Mouse (Mus musculus) neural tube, embryonic 14.5 days (tissue): ENCODE data around the gene Gm37240. TPM values are rescaled to one million over a fixed set of nuclear protein-coding genes. Genes with fewer than 3 reads are reported as not detected.

Experiments used
- ATAC-seq: fragments of 200-750 bp; cut with Nextera tagmentation; 2 replicates; pipeline ENCODE4 v1.8.0; 2017; ENCODE audit warnings: low read depth, mild to moderate bottlenecking, moderate TSS enrichment, moderate library complexity
- H3K27ac ChIP-seq: fragments of 300-500 bp; sonication (generic); 2 replicates; pipeline ENCODE4 v1.5.1; 2014; ENCODE audit warnings: low read depth, mild to moderate bottlenecking, control low read depth, low read length, moderate library complexity, mixed read lengths
- H3K27me3 ChIP-seq: fragments of 300-500 bp; sonication (generic); 2 replicates; pipeline ENCODE4 v1.6.1; 2014; ENCODE audit warnings: low read length; ENCODE audit not compliant: control insufficient read depth, insufficient read depth
- H3K36me3 ChIP-seq: fragments of 300-500 bp; sonication (generic); 2 replicates; pipeline ENCODE4 v1.6.1; 2014; ENCODE audit warnings: low read length, mixed read lengths; ENCODE audit not compliant: control insufficient read depth, insufficient read depth
- H3K4me1 ChIP-seq: fragments of 300-500 bp; sonication (generic); 2 replicates; pipeline ENCODE4 v1.6.1; 2014; ENCODE audit warnings: low read length; ENCODE audit not compliant: control insufficient read depth, insufficient read depth
- H3K4me2 ChIP-seq: fragments of 300-500 bp; sonication (generic); 2 replicates; pipeline ENCODE4 v1.6.1; 2014; ENCODE audit warnings: mild to moderate bottlenecking, low read depth, low read length, control low read depth
- H3K4me3 ChIP-seq: fragments of 300-500 bp; sonication (generic); 2 replicates; pipeline ENCODE4 v1.5.1; 2014; ENCODE audit warnings: low read depth, low read length, control low read depth, mixed read lengths
- H3K9ac ChIP-seq: fragments of 300-500 bp; sonication (generic); replicated peaks from 2 replicates; pipeline ENCODE4 v1.6.1; 2014; ENCODE audit warnings: low read depth, mild to moderate bottlenecking, control low read depth, low read length, mixed read lengths
- H3K9me3 ChIP-seq: fragments of 300-500 bp; sonication (generic); 2 replicates; pipeline ENCODE4 v1.6.1; 2016; ENCODE audit warnings: low read length; ENCODE audit not compliant: control insufficient read depth
- WGBS: fragments of 180-500 bp; shearing (Covaris S2); extraction: QIAGEN DNeasy Blood & Tissue Kit; methylation state at CpG from one replicate; pipeline ENCODE4 v1.1.7; 2014; 5-methylcytosine and 5-hydroxymethylcytosine counted together
- polyA plus RNA-seq: library from polyadenylated mRNA; unstranded; fragments of >200 nt; fragmentation: Nextera tagmentation; extraction: Ambion mirVana; gene quantifications from 2 replicates; pipeline ENCODE4 v1.2.1, GENCODE M21; 2014

Gm37240 gene
- polyA plus RNA-seq, 1 experiment from 2014 or later = not detected

- Histone ChIP-seq H3K9me3 (no peaks in the 10 kb centered on the region), H3K9ac (no peak overlapping the region), H3K4me3 (no peak overlapping the region), H3K27me3 (no peaks in the 10 kb centered on the region), H3K4me1 (peaks cover 19% of the 10 kb centered on the region), H3K4me2 (no peak overlapping the region), H3K27ac (no peak overlapping the region), H3K36me3 (no peaks in the 10 kb centered on the region)
- WGBS = 82% methylated on average over 1 of the region's 1 CpGs
- ATAC-seq = no peak
Observed at GRCm38 (mm10) chr3:84816951-84817350, 1070.4 kb downstream of the Gm37240 start.

GRCm38 (mm10) chr3:84815461-84815860 lies 1071.9 kb downstream of the Gm37240 start:
- Histone ChIP-seq H3K27ac (peak overlapping the region; percentile 90), H3K36me3 (no peaks in the 10 kb centered on the region), H3K4me2 (peak overlapping the region; percentile 95), H3K27me3 (no peaks in the 10 kb centered on the region), H3K9ac (peak overlapping the region; percentile 87), H3K4me1 (peaks cover 19% of the 10 kb centered on the region), H3K4me3 (peak overlapping the region; percentile 97), H3K9me3 (no peaks in the 10 kb centered on the region)
- ATAC-seq = 0 out of 2 replicates have a peak, but pooled peaks have one; percentile 8
- WGBS = 0% methylated on average over 29 of the region's 29 CpGs

DNA sequence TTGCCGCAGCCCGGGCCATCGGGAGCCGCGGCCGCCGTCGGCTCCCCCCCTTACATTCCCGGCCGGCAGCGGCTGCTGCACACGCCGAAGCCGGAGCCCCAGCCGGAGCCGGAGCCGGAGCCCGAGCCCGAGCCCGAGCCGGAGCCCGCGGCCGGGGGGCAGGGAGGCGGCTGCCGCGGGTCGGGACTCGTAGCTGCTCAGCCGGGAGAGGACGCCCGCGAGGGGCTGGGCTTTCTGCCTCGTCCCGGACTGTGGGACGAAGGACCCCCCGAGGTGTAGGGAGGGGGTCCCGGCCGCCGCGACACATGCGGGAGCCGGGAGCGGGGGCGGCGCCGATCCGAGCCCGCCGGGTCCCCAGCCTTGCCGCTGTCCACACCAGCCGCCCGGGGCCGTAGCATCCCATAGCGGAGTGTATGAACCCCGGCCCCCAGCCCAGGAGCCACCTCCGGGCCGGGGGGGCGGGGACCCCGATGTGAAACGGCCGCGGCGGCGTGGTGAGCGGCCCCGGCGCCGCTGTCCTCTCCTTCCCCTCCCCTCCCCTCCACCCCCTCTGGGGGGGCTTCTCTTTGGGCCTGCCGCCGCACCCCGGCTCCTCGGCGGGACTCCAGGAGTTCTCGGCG lies 1072.4 kb downstream of the Gm37240 start, which contains the start of gene Fbxw7:
Gene Fbxw7, plus strand, starts transcription at position 507 of the 620 bp plus-strand sequence.
- Histone ChIP-seq H3K4me2 (peak within 1 kb of the TSS; percentile 95), H3K27me3 (no peaks in the 10 kb centered on the region), H3K9ac (peak within 1 kb of the TSS; percentile 87), H3K27ac (peak within 1 kb of the TSS; percentile 90), H3K9me3 (no peaks in the 10 kb centered on the region), H3K4me1 (peaks cover 19% of the 10 kb centered on the region), H3K36me3 (no peaks in the 10 kb centered on the region), H3K4me3 (peak within 1 kb of the TSS; percentile 97)
- WGBS = under 1% methylated on average over 47 of the region's 76 CpGs
- no peak; the same call in 1 of the 2 replicates for ATAC-seq

- WGBS = 1% methylated on average over 45 of the region's 60 CpGs
Observed at GRCm38 (mm10) chr3:84814157-84814761, 1073.1 kb downstream of the Gm37240 start.

DNA sequence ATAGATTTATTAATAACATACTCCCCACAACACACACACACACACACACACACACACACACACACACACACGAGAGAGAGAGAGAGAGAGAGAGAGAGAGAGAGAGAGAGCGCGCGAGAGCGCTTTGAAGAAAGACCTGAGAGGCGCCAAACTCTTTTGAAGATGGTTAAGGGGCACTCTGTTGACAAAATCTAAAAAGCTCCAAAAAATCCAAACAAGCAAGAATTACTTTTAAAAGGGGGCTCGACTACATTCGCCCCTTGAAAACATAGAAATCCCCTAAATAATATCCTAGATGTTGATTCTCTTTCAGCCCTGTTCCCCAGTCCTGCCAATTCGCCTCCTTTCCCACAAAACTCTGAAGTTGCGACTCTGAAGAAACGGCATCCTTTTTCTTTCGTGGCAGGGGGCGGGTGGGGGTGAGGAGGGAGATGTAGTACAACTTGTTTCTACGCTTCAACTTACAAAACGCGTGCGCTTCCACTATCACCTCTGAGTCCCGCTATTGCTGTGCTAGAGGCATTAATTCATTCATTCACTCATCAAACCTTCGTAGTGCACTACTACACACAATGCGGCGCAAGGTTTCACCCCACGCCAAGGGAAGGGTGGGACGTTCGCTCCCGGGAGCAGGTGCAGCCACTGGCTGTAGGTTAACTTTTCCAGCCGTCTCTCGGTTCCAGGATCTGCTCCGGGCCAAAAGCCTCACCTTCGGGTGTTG lies 1073.7 kb downstream of the Gm37240 start:
- no peaks in the 10 kb centered on the region for H3K27me3 ChIP-seq
- peak overlapping the region; percentile 56 for H3K4me2 ChIP-seq
- H3K27ac ChIP-seq = peak overlapping the region; percentile 90
- H3K36me3 ChIP-seq = no peaks in the 10 kb centered on the region
- ATAC-seq = peak; percentile 48
- under 1% methylated on average over 29 of the region's 29 CpGs for WGBS
- H3K9ac ChIP-seq = peak overlapping the region; percentile 72
- no peaks in the 10 kb centered on the region for H3K9me3 ChIP-seq
- H3K4me1 ChIP-seq = peaks cover 19% of the 10 kb centered on the region
- peak overlapping the region; percentile 97 for H3K4me3 ChIP-seq

More at GRCm38 (mm10) chr3:84814157-84814761, 1073.1 kb downstream of the Gm37240 start:
- peak overlapping the region; percentile 95 for H3K4me2 ChIP-seq
- H3K9ac ChIP-seq = peak overlapping the region; percentile 87
- peaks cover 19% of the 10 kb centered on the region for H3K4me1 ChIP-seq
- peak overlapping the region; percentile 90 for H3K27ac ChIP-seq
- H3K27me3 ChIP-seq = no peaks in the 10 kb centered on the region
- H3K9me3 ChIP-seq = no peaks in the 10 kb centered on the region
- no peaks in the 10 kb centered on the region for H3K36me3 ChIP-seq
- ATAC-seq = peak; percentile 98
- peak overlapping the region; percentile 97 for H3K4me3 ChIP-seq

GRCm38 (mm10) chr3:84810803-84811202 lies 1076.5 kb downstream of the Gm37240 start:
- Histone ChIP-seq H3K4me3 (no peak overlapping the region), H3K36me3 (no peaks in the 10 kb centered on the region), H3K4me2 (no peak overlapping the region), H3K4me1 (peaks cover 13% of the 10 kb centered on the region; the same call in 1 of the 2 replicates), H3K9me3 (no peaks in the 10 kb centered on the region), H3K9ac (no peak overlapping the region), H3K27me3 (no peaks in the 10 kb centered on the region), H3K27ac (no peak overlapping the region)
- no peak for ATAC-seq

GRCm38 (mm10) chr3:84808906-84809305 lies 1078.4 kb downstream of the Gm37240 start:
- no peak for ATAC-seq
- Histone ChIP-seq H3K9ac (no peak overlapping the region), H3K4me1 (0 out of 2 replicates have a peak, but pooled peaks cover 7% of the 10 kb centered on the region), H3K27me3 (no peaks in the 10 kb centered on the region), H3K4me2 (no peak overlapping the region), H3K9me3 (no peaks in the 10 kb centered on the region), H3K27ac (no peak overlapping the region), H3K36me3 (no peaks in the 10 kb centered on the region), H3K4me3 (no peak overlapping the region)

DNA sequence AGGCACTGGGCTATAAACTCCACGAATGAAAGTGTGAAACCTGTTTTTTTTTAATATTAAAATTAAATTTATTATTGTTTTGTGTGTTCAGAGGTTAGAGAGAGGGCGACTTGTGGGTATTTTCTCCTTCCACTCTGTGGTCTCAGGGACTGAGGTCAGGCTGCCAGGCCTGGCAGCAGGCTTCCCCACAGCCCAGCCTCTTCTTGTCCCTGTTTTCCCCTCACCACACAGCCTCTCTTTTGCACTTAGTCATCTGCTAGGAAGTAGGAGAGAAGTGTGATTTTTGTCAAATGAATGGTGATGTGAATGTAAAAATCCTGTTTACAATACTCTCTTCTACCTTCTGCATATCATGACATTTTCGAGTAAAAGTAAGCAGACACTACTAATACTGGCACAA lies 1079.5 kb downstream of the Gm37240 start:
- Histone ChIP-seq H3K27me3 (no peaks in the 10 kb centered on the region), H3K36me3 (no peaks in the 10 kb centered on the region), H3K4me3 (no peak overlapping the region), H3K4me2 (no peak overlapping the region), H3K4me1 (0 out of 2 replicates have a peak, but pooled peaks cover 4% of the 10 kb centered on the region), H3K9ac (no peak overlapping the region), H3K27ac (no peak overlapping the region), H3K9me3 (no peaks in the 10 kb centered on the region)
- no peak for ATAC-seq
- WGBS = 81% methylated on average over 3 of the region's 3 CpGs

- Histone ChIP-seq H3K4me2 (no peak overlapping the region), H3K9ac (no peak overlapping the region), H3K4me1 (no peaks in the 10 kb centered on the region), H3K9me3 (no peaks in the 10 kb centered on the region), H3K27me3 (no peaks in the 10 kb centered on the region), H3K27ac (no peak overlapping the region), H3K36me3 (no peaks in the 10 kb centered on the region), H3K4me3 (no peak overlapping the region)
- 91% methylated on average over 2 of the region's 2 CpGs for WGBS
- ATAC-seq = no peak
Observed at GRCm38 (mm10) chr3:84806206-84806605, 1081.1 kb downstream of the Gm37240 start.
